Mouse (Mus musculus): ENCODE data around the gene Olfr1219.

The Olfr1219 gene

DNA sequence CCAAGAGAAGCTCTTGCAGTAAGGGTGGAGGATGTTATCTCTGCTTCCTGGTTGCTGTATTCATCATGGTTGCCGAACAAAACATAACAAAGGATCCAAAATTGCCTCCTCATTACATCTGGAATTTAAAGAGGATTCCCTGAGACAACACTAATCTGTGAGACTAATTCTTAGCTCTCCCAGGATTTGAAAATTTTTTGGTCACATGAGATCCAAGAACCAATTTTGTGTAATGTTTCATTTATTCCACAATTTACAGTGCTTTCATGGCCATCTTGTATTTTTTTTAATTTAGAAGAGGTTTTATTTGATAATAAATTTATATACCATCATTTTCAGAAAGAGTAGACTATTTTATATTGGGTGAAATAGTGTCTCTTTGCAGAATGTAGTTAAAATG is at the start of gene Olfr1219:
Gene Olfr1219, minus strand, starts transcription at position 101 of the 400 bp plus-strand sequence.
- DNase-seq (ENCODE audit: extremely low read depth, low read depth, low spot score): no peak

DNA sequence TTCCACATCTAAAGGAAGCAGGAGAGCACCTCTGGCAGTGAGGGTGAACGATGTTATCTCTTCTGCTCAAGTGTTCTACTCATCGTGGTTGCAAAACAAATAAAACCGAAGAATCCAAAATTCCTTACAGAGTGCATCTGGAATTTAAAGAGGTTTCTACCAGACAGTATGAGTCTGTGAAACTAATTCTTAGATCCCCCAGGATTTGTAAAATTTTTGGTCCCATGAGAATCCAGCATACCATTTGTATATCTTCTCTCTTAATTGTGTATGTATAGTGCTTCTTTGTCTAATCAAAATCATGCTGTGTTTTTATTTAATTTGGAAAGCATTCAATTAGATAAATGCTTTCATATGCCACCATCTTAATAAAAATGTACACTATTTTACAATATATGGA is 49.6 kb upstream of the Olfr1219 start, which contains the start of gene Olfr1222:
Gene Olfr1222, minus strand, starts transcription at position 101 of the 400 bp plus-strand sequence.
- DNase-seq (ENCODE audit: extremely low read depth, low read depth, low spot score): no peak

DNA sequence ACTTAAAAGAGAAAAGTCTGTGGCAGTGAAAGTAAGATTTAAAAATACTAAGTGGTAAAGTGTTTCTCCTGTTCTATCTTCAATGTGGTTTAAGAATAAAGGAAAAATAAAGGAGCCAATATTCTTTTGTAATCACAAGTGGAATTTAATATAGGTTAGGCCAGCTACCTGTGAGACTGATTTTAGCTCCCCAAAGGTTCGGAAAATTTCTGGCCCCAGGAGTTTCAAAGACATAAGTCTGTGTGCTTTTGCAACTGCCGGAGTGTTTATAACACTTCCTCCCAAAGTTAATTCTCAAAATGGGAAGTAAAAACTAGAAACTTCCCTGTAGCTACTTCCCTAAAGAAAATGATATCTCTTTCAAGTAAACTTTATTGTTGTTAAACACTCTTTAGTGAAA is 33.9 kb upstream of the Olfr1219 start, which contains the start of gene Olfr1221:
Gene Olfr1221, minus strand, starts transcription at position 101 of the 400 bp plus-strand sequence.
- DNase-seq (ENCODE audit: extremely low read depth, low read depth, low spot score): no peak

DNA sequence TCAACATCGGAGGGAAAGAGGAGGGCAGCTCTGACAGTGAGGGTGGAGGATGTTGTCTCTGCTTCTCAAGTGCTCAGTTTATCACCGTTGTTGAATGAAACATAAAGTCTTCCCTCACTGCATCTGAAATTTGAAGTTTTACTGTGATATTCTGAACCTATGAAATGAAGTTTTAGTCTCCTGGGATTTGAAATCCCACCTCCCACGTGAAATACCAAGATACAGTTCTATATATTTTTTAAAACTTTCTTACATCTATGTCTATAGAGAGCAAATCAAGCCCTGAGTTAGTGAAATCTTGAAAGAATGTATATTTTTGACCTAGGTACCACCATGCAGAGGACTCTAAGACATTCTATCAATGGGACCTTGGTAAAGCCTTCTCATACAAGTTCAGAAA is 23.4 kb upstream of the Olfr1219 start, which contains the start of gene Olfr1220:
Gene Olfr1220, minus strand, starts transcription at position 101 of the 400 bp plus-strand sequence.
- DNase-seq (ENCODE audit: extremely low read depth, low read depth, low spot score): no peak

DNA sequence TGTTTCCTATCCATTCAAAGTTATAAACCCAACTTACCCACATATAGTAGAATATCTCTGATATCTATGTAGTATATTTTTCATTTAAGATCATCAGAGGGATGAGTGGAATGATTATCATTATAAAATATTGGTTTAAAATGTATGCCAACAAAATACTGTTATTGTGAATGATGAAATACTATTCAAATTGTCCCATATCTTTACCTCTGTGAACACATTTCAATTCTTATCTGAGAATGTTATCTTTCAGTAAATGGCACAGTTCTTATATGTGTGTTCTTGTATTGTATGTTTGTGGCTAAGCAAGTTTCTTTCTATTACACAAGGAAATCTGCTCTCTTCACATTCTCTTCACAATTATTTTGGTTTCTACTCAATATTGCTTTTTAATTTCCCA is 22.3 kb upstream of the Olfr1219 start:
- no peak for DNase-seq (ENCODE audit: extremely low read depth, low read depth, low spot score)

DNA sequence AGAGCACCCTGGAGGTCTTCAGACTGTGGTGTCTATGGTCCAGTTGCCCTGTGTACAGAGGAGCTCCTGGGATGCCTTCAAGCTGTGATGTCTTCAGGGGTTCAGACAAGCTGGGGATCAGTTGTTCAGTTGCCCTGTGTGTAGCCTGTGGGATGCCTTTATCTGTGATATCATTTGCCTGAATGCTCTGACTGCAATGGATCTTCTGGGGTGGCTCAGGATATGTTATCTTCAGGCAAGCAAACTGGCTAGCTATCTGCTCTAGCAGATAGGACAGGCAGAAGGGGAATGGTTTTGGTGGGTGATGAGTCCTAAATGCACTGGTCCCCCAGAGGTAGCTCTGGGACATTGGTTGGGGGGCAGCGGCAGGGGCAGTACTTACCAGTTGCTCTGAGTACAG is 10.5 kb upstream of the Olfr1219 start:
- DNase-seq (ENCODE audit: extremely low read depth, low read depth, low spot score): no peak

DNA sequence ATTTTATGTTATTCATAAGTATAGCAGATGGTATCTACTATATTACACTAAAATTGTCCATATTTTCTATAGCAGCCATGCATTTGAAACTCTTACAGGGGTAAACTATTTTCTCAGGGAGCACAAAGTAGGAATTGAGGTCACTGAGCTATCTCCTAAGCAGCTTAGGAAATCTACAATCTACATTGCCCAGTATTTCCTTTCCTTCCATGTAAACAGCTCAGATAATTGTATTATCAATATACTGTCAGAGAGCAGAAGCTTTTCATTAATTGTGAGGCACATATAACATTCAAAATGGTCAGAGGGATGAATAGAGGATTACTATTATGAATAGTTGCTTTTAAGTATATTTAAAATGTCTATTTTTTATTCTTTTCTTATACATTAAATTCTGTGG is 1.8 kb downstream of the Olfr1219 start:
- no peak for DNase-seq (ENCODE audit: extremely low read depth, low read depth, low spot score)

DNA sequence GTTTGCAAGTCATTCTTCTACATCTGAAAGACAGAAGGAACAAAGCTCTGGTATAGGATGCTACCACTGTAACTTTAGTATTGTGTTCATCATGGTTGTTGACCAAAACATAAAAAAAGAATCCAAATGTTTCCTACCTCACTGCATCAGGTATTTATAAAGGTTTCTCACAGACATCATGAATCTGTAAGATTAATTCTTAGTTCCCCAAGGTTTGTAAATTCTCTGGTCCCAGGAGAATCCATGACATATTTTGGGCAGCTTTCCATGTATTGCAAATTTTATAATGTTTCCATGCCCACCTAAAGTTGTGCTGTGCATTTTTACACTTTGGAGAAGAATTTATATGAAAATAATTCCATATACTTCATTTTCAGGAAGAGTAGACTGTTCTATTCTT is 22.2 kb downstream of the Olfr1219 start, which contains the start of gene Olfr1218:
Gene Olfr1218, minus strand, starts transcription at position 101 of the 400 bp plus-strand sequence.
- no peak for DNase-seq (ENCODE audit: extremely low read depth, low read depth, low spot score)

DNA sequence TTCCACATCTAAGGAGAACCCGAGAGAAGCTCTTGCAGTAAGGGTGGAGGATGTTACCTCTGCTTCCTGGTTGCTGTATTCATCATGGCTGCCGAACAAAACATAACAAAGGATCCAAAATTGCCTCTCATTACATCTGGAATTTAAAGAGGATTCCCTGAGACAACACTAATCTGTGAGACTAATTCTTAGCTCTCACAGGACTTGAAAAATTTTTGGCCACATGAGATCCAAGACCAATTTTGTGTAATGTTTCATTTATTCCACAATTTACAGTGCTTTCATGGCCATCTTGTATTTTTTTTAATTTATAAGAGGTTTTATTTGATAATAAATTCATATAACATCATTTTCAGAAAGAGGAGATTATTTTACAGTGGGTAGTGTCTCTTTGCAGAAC is 51.3 kb downstream of the Olfr1219 start, which contains the start of gene Olfr1217:
Gene Olfr1217, minus strand, starts transcription at position 101 of the 400 bp plus-strand sequence.
- DNase-seq (ENCODE audit: extremely low read depth, low read depth, low spot score): no peak
